Mouse (Mus musculus): ENCODE data around the gene Suz12.

DNA sequence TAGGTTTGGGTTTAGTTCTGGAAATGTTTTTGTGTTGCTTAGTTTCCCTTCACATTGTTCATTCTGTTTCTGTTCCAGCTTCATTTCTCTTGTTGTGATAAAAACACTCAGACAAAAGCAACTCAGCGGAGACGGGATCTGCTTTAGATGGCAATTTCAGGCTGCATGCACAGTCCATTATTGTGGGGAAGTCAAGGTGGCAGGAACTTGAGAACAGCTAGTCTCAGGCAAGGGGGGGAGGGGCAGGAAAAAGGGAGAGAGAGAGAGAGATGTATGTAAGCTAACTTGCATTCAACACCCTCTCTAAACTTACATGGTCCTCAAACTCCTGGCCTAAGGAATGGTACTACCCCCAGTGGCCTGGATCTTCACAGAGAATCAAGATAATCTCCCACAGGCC is 17.5 kb upstream of the Suz12 start:
- no peak for TF ChIP-seq POLR2A (IDR thresholded peaks at IDR 0.05; ENCODE audit: control insufficient read depth, extremely low read depth, insufficient read depth, low read length, poor library complexity)
- TF ChIP-seq CTCF (IDR thresholded peaks at IDR 0.05; ENCODE audit: borderline replicate concordance, control insufficient read depth, extremely low read depth, insufficient read depth, low read length, poor library complexity), result no peak

Measured in thymus, adult 2 months (tissue).